Mouse (Mus musculus) erythroblast, adult 5-6 weeks (primary cell): ENCODE measurements at regions not wholly inside any gene's neighbourhood (a gene's known extent, or its start where the extent isn't known, plus 50 kb on each side); places are given as distances from the start of the nearest gene placed in this dataset.

ENCODE experiments used
- ATAC-seq: replicated peaks from 2 replicates; pipeline ENCODE4 v1.8.0; 2016; ENCODE audit warnings: moderate number of reproducible peaks, mild to moderate bottlenecking, moderate TSS enrichment, inconsistent platforms; ENCODE audit not compliant: poor library complexity, low FRiP score, severe bottlenecking

- no peak for ATAC-seq
These were observed 221.2 kb downstream of the Myh15 start for GRCm38 (mm10) chr16:49278478-49278877.

DNA sequence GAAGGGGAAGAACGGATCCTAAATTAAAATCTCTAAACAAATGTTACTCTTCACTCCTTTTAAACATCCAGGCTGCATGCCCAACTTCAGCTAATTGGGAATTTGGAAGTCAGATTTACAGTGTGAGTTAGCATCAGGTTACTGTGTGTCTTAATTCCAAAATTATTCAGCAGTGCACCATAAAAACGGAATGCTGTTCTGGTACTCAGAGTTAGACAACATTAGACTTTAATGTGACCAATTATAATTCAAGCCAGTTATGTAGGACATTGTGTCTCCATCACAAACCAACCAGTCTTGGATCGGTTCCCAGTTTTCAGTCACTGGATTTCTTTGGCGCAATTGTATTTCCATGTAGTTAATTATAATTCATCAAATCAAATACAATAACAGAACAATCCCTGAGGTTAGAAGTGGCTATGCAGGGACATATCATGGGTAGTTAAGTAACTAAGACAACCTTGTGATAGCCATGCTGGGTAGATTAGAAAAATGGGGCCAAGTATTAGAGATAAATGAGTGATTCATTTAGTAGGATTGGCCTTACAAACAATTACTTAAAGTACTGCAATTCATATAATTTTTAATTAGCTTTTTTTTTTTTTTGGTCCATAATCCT lies 230.9 kb downstream of the Myh15 start:
- no peak for ATAC-seq

GRCm38 (mm10) chr16:49289200-49290079 lies 232.2 kb downstream of the Myh15 start:
- no peak for ATAC-seq

- ATAC-seq: no peak
These were observed 246.5 kb downstream of the Myh15 start for GRCm38 (mm10) chr16:49303612-49304307.

DNA sequence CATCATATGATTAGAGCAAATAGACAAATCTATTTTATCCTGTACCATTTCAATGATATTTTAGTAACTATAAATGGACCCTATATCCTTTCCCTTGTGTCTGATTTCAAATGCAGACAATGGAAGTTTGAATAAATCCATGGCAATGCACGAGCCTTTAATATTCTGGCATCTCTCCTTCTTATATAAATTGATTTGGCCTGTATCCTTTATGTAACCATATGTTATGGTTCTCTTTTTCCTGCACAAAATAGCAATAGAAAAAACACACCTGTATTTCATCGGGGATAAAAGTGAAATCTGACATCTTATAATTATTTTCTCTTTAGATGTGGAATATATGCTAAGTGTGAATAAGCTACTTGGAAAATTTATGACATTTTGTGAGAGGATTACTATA lies 247.1 kb downstream of the Myh15 start:
- no peak for ATAC-seq

DNA sequence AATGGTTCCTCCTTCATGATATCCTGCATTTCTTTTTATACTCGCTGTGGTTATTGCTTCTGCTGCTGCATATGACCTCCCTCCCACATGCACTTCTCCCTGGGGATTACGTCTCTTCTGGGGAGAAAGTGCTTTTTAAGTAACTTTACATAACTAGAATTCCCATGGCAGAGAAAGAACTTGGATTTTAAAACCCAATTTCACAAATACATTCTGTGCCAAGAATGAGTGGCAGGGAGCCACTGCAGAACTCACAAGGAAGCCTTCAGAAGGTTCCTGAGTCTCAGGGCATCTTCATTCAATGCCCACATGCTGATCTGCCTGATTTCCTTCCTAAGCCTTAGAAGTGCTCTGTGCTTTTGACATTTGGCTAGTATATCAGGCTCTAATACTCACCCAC lies 259.8 kb downstream of the Myh15 start:
- no peak for ATAC-seq

- ATAC-seq: no peak
These were observed 261.9 kb downstream of the Myh15 start for GRCm38 (mm10) chr16:49319047-49319678.

DNA sequence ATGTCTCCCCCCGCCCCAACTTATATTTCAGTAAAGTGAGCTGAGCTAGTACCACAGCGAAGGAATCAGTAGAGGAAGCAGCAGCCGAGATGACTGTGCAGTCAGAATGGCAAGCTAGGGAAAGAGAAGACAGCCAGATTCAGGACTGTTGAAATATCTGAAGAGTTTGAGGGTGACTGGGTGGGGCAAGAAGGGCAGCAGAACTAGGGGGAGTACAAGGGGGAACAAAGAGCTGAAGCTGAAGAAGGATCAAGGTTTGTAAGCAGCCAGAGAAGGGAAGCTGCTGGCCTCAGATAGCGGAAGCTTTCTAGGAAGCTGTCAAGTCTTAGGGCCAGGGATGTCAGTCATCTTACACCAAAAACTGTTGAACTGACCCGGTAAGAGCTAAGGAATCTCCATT lies 262.5 kb downstream of the Myh15 start:
- ATAC-seq: no peak

DNA sequence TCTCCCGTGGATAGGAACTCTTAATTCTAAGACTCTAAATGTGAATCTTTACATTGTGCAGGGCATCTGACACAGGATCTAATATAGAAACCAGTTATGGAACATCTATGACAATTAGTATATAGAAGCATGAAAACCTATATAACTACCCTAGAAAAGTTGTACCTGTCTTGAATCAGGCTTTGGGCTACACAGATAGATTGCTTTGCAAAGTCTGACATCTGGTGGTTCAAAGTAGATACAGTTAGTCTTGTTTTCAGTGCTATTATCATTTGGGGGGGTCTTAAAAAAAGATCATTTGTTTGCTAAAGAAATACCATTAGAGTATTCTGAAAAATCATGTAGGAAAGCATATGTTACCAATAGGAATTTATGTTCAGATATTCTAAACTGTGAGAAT lies 264.7 kb downstream of the Myh15 start:
- no peak for ATAC-seq

DNA sequence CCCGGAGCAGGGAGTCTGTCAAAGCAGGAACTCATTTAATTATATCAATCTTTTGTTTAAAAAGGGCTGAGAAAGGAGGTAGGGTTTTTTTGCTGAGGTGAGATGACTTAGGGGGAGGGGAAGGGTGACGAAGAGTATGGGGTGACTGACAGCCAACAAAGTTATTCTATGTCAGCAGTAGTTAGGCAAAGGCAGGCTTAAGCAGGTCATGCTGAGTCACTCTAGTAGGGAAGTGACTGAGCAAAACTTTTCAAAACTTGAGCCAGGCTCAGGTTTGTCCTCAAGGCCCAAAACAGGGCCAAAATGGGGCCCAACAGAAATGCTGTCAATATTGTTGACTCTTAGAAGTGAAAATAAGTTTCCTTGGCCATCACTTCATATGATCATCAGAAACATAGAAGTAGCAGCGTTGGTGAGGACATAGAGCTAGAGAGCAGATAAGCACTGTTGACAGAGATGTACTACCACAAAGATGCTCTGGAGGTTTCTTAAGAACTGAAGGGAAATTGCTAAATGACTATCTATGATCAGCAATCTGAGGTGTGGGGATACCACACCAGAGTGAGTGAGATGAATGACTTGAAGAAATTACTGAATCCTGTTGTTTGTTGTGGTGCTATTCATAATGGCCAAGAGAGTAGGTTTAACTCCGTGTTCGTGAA lies 273.6 kb downstream of the Myh15 start:
- no peak for ATAC-seq

DNA sequence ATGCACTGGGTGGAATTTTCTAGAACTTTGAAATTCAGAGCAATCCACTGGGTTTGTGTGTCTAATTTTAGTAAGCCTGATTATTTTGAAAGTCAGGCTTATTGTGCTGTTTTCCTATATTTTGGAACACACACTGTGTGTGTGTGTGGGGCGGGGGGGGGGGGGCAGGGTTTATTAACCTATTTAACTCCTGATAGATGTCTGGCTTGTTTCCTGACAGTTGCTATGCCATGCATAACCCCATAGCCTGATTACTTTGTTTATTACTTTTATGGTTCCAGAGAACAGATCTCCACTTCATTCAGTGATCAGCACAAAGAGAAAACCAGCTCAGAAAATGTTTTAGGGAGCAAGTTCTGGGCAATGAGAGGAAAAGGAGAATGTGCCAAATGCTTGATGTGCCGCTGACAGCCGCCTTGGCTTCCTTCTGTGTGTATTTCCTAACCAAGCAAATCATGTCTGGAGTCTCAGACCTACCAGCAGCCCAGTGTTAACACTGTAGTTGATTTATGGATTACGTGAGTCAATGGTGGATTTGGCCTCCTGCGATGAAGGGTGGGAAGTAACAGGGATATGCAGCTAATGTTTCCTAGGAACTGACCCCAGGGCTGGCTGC lies 274.9 kb downstream of the Myh15 start:
- ATAC-seq: no peak

- no peak for ATAC-seq
These were observed 278.6 kb downstream of the Myh15 start for GRCm38 (mm10) chr16:49335916-49336315.

DNA sequence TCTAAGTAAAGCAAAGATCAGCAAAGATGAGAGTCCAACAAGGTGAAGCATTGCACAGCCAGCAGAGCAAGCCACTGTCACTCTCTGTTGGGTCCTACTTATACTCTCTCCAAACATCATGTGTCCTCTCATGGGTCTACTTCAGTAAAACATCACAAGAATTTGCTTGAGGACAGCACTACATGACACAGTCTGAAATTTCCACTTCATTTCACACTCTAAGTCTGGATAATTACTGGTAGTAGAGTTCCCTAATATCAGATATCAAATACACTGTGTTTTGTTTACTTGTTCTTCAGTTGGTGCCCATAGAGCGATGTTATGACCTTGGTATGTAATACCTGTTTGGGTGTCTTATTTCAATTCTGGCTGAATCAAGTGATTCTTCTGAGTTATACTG lies 280.7 kb downstream of the Myh15 start:
- no peak for ATAC-seq

DNA sequence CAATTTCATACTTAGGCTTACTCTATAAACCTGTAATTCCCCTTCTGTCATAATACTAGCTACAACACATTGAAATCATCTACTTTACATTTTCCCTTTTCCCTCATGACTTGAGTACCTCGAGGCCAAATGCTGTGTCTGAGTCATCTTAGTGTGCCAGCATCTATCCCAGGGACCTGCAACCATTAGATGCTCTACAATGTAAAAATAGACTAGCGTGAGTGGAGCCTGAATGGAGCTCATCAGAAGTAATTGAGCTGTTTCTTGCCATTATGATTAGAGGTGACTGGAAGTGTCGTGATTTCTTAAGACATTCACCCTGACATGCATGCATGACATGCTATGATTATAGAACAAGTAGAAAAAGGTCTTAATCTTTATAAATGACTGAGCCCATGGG lies 301.1 kb downstream of the Myh15 start:
- no peak for ATAC-seq

- ATAC-seq: no peak
These were observed 304.4 kb downstream of the Myh15 start for GRCm38 (mm10) chr16:49361731-49362130.

- no peak for ATAC-seq
These were observed 312.2 kb downstream of the Myh15 start for GRCm38 (mm10) chr16:49369450-49369849.

DNA sequence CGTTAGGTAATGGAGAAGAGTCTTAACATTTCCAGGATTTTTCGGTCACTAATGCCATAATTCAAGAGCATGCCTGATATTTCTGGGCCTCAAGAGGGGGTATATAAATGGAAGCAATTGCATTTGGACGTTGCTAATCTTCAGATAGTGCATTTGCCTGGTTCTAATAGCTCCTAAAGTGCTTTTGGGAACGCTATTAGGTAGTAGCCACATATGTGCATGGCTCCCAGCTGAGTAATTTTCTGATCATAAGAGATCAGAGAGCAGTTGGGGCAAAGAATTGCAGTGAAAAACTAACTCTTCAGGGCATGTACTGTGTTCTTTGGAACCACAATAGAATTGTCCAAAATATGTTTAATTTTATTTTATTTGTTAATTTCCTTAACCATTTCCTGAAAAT lies 317.8 kb downstream of the Myh15 start:
- ATAC-seq: no peak

DNA sequence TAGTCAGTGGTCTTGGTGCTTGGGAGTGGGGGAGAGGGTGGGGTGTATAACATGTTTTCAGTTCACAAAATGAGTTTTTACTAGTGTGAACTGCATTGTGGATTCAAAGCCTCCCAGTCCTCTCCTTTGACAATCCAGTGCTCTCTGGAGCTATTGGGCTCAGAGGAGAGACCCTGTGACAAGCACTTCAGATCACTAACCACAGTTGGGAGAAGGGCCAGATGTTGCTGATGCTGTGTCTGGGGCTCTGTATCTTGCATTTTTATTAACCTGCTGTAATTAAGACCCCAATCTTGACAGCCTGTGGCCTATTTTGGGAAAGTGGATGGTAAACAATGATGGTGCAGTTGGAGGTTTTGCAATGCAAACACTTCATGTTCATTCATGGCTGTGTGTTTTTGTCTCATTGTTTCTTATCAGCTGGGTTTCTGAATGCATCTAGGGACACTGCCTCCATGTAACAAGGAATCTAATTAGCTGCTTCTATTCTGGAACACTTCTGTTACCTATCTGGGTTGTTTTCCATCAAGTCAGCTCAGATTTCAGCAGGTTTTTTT lies 320.0 kb upstream of the Ift57 start:
- ATAC-seq: no peak

DNA sequence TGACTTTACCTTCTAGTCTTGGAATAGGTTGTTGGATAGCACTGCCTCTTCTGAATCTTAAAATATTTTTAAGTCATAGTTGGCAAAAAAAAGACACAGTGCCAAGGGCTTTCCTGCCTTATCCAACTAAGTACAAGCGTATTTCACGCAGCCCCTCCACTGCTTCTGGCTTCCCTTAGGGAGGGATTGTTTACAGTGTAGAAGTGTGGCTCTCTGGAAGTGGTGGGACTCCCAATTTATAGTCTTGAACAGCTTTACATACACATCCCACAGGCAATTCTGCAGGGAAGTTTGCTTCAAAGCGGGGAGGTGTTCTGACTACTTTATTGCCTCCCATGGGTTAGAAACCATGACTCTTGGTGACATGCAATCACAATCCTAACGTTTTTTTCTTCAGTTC lies 310.9 kb upstream of the Ift57 start:
- ATAC-seq: no peak
